Mouse (Mus musculus) forebrain, embryonic 16.5 days (tissue): ENCODE data around the gene Abcc9. TPM values are rescaled to one million over a fixed set of nuclear protein-coding genes. Genes with fewer than 3 reads are reported as not detected.
"Not testable (repeated sequence)": the region's sequence is repeated elsewhere in the genome, so short reads cannot be mapped to it uniquely, and the experiment has no call there.

Experiments used
- ATAC-seq: fragments of 200-750 bp; cut with Nextera tagmentation; 2 replicates; pipeline ENCODE4 v1.8.0; 2017; ENCODE audit warnings: mild to moderate bottlenecking, moderate library complexity
- H3K27ac ChIP-seq: fragments of 300-500 bp; sonication (generic); 2 replicates; pipeline ENCODE4 v1.5.1; 2014; ENCODE audit warnings: low read length, control low read depth
- H3K27me3 ChIP-seq: fragments of 300-500 bp; sonication (generic); replicated peaks from 2 replicates; pipeline ENCODE4 v1.6.1; 2014; ENCODE audit warnings: low read length; ENCODE audit not compliant: control insufficient read depth, insufficient read depth
- H3K36me3 ChIP-seq: fragments of 300-500 bp; sonication (generic); 2 replicates; pipeline ENCODE4 v1.6.1; 2014; ENCODE audit not compliant: control insufficient read depth, insufficient read depth
- H3K4me1 ChIP-seq: fragments of 300-500 bp; sonication (generic); replicated peaks from 2 replicates; pipeline ENCODE4 v1.6.1; 2014; ENCODE audit warnings: low read length; ENCODE audit not compliant: control insufficient read depth, insufficient read depth
- H3K4me2 ChIP-seq: fragments of 300-500 bp; sonication (generic); 2 replicates; pipeline ENCODE4 v1.6.1; 2014; ENCODE audit warnings: mild to moderate bottlenecking, low read length, control low read depth
- H3K4me3 ChIP-seq: fragments of 300-500 bp; sonication (generic); replicated peaks from 2 replicates; pipeline ENCODE4 v1.5.1; 2014; ENCODE audit warnings: mild to moderate bottlenecking, low read length, control low read depth
- H3K9ac ChIP-seq: fragments of 300-500 bp; sonication (generic); replicated peaks from 2 replicates; pipeline ENCODE4 v1.6.1; 2014; ENCODE audit warnings: low read depth, low read length, control low read depth
- H3K9me3 ChIP-seq: fragments of 300-500 bp; sonication (generic); 2 replicates; pipeline ENCODE4 v1.6.1; 2016; ENCODE audit warnings: low read length; ENCODE audit not compliant: control insufficient read depth
- WGBS: fragments of 180-500 bp; shearing (Covaris S2); extraction: QIAGEN DNeasy Blood & Tissue Kit; methylation state at CpG from one replicate; pipeline ENCODE4 v1.1.7; 2014; 5-methylcytosine and 5-hydroxymethylcytosine counted together
- polyA plus RNA-seq: library from polyadenylated mRNA; unstranded; fragments of >200 nt; fragmentation: Nextera tagmentation; extraction: Ambion mirVana; gene quantifications from 2 replicates; pipeline ENCODE4 v1.2.1, GENCODE M21; 2015

Gene Abcc9
- polyA plus RNA-seq, 1 experiment from 2014 or later: 3.2 TPM

- 78% methylated on average over 7 of the region's 7 CpGs for WGBS
Observed at GRCm38 (mm10) chr6:142682985-142683691, 19.0 kb downstream of the Abcc9 start.

DNA sequence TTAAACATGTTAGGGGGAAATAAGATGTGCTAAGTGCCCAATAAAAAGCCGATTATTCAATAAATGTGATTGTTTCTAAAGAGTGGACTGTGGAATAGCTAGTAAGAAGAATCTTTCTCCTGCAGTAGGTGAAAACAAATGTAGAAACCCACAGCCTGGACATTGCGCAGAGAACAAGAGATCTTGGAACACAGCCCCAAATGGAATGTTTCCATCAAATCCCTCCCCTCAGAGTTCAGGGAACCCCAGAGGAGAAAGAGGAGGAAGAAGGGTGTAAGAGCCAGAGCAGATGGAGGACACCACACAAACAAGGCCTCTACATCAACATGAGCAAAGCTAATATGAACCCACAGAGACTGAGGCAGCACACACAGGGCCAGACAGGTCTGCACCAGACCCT lies 32.1 kb downstream of the Abcc9 start:
- H3K4me1 ChIP-seq: no peaks in the 10 kb centered on the region
- H3K9ac ChIP-seq: no peak overlapping the region
- no peaks in the 10 kb centered on the region for H3K36me3 ChIP-seq
- no peaks in the 10 kb centered on the region for H3K27me3 ChIP-seq
- 0 out of 2 replicates have a peak, but pooled peaks cover 2% of the 10 kb centered on the region for H3K9me3 ChIP-seq
- no peak overlapping the region for H3K4me2 ChIP-seq
- no peak overlapping the region for H3K4me3 ChIP-seq
- ATAC-seq: no peak
- 89% methylated on average over 2 of the region's 2 CpGs for WGBS
- no peak overlapping the region for H3K27ac ChIP-seq

More at GRCm38 (mm10) chr6:142682985-142683691, 19.0 kb downstream of the Abcc9 start:
- Histone ChIP-seq H3K36me3 (no peaks in the 10 kb centered on the region), H3K9me3 (no peaks in the 10 kb centered on the region), H3K4me3 (no peak overlapping the region), H3K27ac (no peak overlapping the region), H3K4me2 (no peak overlapping the region), H3K27me3 (no peaks in the 10 kb centered on the region), H3K4me1 (no peaks in the 10 kb centered on the region), H3K9ac (no peak overlapping the region)
- no peak for ATAC-seq

- Histone ChIP-seq H3K9ac (no peak overlapping the region), H3K27me3 (no peaks in the 10 kb centered on the region), H3K4me3 (no peak overlapping the region), H3K36me3 (no peaks in the 10 kb centered on the region), H3K4me1 (no peaks in the 10 kb centered on the region), H3K9me3 (0 out of 2 replicates have a peak, but pooled peaks cover 2% of the 10 kb centered on the region), H3K27ac (no peak overlapping the region), H3K4me2 (no peak overlapping the region)
- WGBS: 84% methylated on average over 6 of the region's 6 CpGs
- ATAC-seq: peak; percentile 85
Observed at GRCm38 (mm10) chr6:142669343-142669742, 32.8 kb downstream of the Abcc9 start.

DNA sequence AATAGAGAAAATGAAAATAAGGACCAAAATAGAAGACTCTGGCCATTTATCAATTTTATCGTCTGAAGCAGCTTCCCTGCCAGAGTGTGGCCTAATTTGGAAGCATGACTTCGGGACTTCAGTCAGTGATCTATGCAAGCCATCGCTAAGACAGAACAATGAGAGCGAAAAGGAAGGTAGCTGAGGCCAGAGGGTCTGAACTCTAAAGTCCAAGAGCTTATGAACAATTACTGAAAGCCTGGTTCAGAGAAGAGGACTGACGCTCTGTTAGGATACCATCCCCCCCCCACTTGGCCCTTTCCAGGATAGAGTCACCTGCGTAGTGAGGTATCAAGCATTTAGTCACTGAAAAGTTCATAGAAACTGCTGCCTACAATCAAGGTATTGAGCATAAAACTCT lies 33.3 kb downstream of the Abcc9 start:
- no peaks in the 10 kb centered on the region for H3K36me3 ChIP-seq
- H3K27ac ChIP-seq: no peak overlapping the region
- WGBS: 84% methylated on average over 6 of the region's 6 CpGs
- ATAC-seq: no peak
- no peaks in the 10 kb centered on the region for H3K27me3 ChIP-seq
- H3K4me1 ChIP-seq: no peaks in the 10 kb centered on the region
- H3K4me3 ChIP-seq: no peak overlapping the region
- H3K9me3 ChIP-seq: 0 out of 2 replicates have a peak, but pooled peaks cover 2% of the 10 kb centered on the region
- H3K9ac ChIP-seq: no peak overlapping the region
- no peak overlapping the region for H3K4me2 ChIP-seq

GRCm38 (mm10) chr6:142668419-142668766 lies 33.7 kb downstream of the Abcc9 start:
- 68% methylated on average over 1 of the region's 1 CpGs for WGBS
- no peaks in the 10 kb centered on the region for H3K36me3 ChIP-seq
- ATAC-seq: no peak
- no peak overlapping the region for H3K4me3 ChIP-seq
- 0 out of 2 replicates have a peak, but pooled peaks cover 2% of the 10 kb centered on the region for H3K9me3 ChIP-seq
- no peaks in the 10 kb centered on the region for H3K27me3 ChIP-seq
- H3K9ac ChIP-seq: no peak overlapping the region
- H3K4me2 ChIP-seq: no peak overlapping the region
- no peak overlapping the region for H3K27ac ChIP-seq
- no peaks in the 10 kb centered on the region for H3K4me1 ChIP-seq

DNA sequence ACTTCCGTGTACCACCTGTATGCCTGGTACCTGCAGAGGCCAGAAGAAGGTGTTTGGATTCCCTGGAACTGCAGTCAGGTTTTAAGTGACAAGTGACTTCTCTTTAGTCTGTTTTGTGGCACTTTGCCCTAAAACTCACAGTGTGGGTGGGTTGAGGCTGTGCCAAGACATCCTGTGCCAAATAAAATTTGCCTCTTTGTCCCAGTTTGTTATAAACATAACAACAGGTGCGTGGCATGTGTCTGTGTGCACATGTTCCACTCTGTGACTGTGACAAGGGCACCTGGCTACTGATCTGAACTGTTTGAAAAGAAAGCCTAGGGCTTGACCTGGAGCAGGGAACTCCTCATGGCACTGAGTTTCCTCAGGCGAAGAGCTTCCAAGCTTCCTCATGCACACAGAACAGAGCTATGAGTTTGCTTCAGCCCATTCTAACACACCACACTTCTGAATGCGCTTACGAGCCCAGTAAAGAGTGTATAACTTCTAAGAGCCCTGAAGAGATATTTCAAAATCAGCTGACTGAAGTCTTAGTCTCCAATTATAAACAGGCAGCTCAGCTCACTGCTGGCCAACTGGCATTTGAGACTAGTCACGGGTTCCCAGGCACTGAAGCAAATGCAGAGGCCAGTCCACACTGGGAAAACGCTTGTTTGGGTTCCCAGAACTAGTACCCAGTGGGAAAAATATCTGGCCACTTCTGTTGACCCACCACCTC lies 34.3 kb downstream of the Abcc9 start:
- H3K27me3 ChIP-seq: no peaks in the 10 kb centered on the region
- WGBS: 81% methylated on average over 7 of the region's 7 CpGs
- H3K4me1 ChIP-seq: no peaks in the 10 kb centered on the region
- no peak overlapping the region for H3K4me3 ChIP-seq
- no peak overlapping the region for H3K9ac ChIP-seq
- no peak overlapping the region for H3K4me2 ChIP-seq
- ATAC-seq: no peak
- H3K36me3 ChIP-seq: no peaks in the 10 kb centered on the region
- no peak overlapping the region for H3K27ac ChIP-seq
- H3K9me3 ChIP-seq: no peaks in the 10 kb centered on the region

DNA sequence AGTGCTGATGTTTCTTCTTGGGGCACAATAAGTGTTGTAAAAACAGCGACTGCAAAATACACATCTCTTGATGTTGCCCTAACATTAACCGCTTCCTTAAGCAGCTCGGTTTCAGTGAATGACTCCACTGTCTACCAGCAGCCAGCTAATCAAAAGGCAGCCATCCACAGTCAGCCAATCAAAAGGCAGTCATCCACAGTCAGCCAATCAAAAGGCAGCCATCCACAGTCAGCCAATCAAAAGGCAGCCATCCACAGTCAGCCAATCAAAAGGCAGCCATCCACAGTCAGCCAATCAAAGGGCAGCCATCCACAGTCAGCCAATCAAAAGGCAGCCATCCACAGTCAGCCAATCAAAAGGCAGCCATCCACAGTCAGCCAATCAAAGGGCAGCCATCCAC lies 40.1 kb downstream of the Abcc9 start:
- 96% methylated on average over 3 of the region's 3 CpGs for WGBS

DNA sequence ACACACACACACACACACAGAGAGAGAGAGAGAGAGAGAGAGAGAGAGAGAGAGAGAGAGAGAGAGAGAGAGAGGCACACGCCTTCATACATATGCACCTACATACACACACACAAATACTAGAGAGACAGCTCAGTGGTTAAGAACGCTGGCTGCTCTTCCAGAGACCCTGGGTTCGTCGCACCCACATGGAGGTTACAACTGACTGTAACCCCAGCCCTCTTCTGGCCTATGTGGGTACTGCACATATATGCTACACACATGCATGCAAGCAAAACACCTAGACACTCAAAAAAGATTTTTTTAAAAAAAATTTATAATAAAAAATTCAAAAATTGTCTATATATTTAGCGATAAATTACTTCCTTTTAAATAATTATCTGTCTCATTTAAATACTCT lies 43.1 kb downstream of the Abcc9 start:
- Histone ChIP-seq H3K27ac (no peak overlapping the region), H3K9ac (no peak overlapping the region), H3K4me1 (no peaks in the 10 kb centered on the region), H3K4me3 (no peak overlapping the region), H3K36me3 (no peaks in the 10 kb centered on the region), H3K4me2 (no peak overlapping the region), H3K9me3 (no peaks in the 10 kb centered on the region), H3K27me3 (no peaks in the 10 kb centered on the region)
- no peak for ATAC-seq
- WGBS: 45% methylated on average over 5 of the region's 5 CpGs

More for the DNA sequence above, 40.1 kb downstream of the Abcc9 start:
- H3K4me2 ChIP-seq, H3K27ac ChIP-seq, H3K27me3 ChIP-seq, H3K4me3 ChIP-seq, H3K9me3 ChIP-seq, H3K36me3 ChIP-seq, H3K9ac ChIP-seq, ATAC-seq, H3K4me1 ChIP-seq: not testable (repeated sequence)

DNA sequence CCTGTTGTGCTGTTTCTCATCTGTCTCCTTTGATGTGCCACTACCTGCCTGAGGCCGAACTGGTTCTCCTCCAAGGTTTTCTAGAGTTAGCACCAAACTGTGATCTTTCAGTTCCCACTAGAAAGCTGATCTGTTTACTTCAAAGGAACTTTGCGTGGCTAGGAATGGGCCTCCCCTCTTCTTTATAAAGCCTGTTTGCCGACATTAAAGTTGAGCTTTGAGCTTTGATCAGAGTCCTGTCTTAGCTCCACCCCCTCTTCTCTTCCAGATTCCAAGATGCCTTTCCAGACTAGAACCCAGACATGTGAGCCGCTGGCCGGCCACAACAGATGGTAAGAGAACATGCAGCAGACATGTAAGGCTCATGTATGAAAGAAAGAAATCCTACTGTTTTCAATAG lies 47.6 kb downstream of the Abcc9 start:
- Histone ChIP-seq H3K9ac (no peak overlapping the region), H3K27ac (no peak overlapping the region), H3K4me2 (no peak overlapping the region), H3K9me3 (no peaks in the 10 kb centered on the region), H3K4me3 (no peak overlapping the region), H3K36me3 (no peaks in the 10 kb centered on the region), H3K27me3 (no peaks in the 10 kb centered on the region), H3K4me1 (no peaks in the 10 kb centered on the region)
- 51% methylated on average over 5 of the region's 5 CpGs for WGBS
- ATAC-seq: no peak
